ENCODE assay signal across 29 mouse cellular contexts in genomic region chr14:51324001-51324400, GRCm38 (mm10). TPM values are rescaled to one million over a fixed set of nuclear protein-coding genes. Genes with fewer than 3 reads are reported as not detected.
"Had no signal": no experiment of that assay in that cellular context is flagged by ENCODE, and none has a peak within 500 bp of the region (broad histone marks: within the 10 kb centered on the region; RNA-seq: fewer than 3 reads in every experiment).

No protein-coding gene starts in this region.

- H3K4me1 ChIP-seq: limb, embryonic 12.5 days; limb, embryonic 15.5 days; midbrain, embryonic 12.5 days; midbrain, embryonic 15.5 days; neural tube, embryonic 12.5 days; neural tube, embryonic 15.5 days; stomach, embryonic 15.5 days had no signal

- H3K36me3 ChIP-seq: limb, embryonic 12.5 days; limb, embryonic 15.5 days; midbrain, embryonic 12.5 days; midbrain, embryonic 15.5 days; neural tube, embryonic 12.5 days; neural tube, embryonic 15.5 days; stomach, embryonic 15.5 days had no signal

- DNase-seq: kidney, adult 2 months; kidney, postnatal 25 days; left cerebral cortex, postnatal 4 days; liver, postnatal 0 days; lung, embryonic 14.5 days; spleen, adult 18-20 months; thymus, adult 18-20 months; thymus, postnatal 36 days had no signal

- H3K27ac ChIP-seq: kidney, postnatal 0 days; limb, embryonic 12.5 days; limb, embryonic 15.5 days; liver, embryonic 14.5 days; macrophage; midbrain, embryonic 12.5 days; midbrain, embryonic 15.5 days; neural tube, embryonic 12.5 days; neural tube, embryonic 15.5 days; stomach, embryonic 15.5 days had no signal

- H3K9me3 ChIP-seq: limb, embryonic 15.5 days; midbrain, embryonic 15.5 days; neural tube, embryonic 12.5 days; neural tube, embryonic 15.5 days; stomach, embryonic 15.5 days had no signal

- H3K4me2 ChIP-seq: limb, embryonic 12.5 days; limb, embryonic 15.5 days; liver, embryonic 11.5 days; lung, embryonic 14.5 days; midbrain, embryonic 12.5 days; midbrain, embryonic 15.5 days; neural tube, embryonic 12.5 days; neural tube, embryonic 15.5 days; stomach, embryonic 15.5 days had no signal

- ATAC-seq: liver, postnatal 0 days; lung, postnatal 0 days; midbrain, embryonic 15.5 days had no signal

- H3K4me3 ChIP-seq: limb, embryonic 12.5 days; limb, embryonic 15.5 days; midbrain, embryonic 12.5 days; midbrain, embryonic 15.5 days; neural tube, embryonic 12.5 days; neural tube, embryonic 15.5 days; stomach, embryonic 15.5 days had no signal

- H3K9ac ChIP-seq: limb, embryonic 12.5 days; limb, embryonic 15.5 days; liver, embryonic 14.5 days; liver, postnatal 0 days; lung, embryonic 14.5 days; midbrain, embryonic 12.5 days; midbrain, embryonic 15.5 days; neural tube, embryonic 12.5 days; neural tube, embryonic 15.5 days; stomach, embryonic 15.5 days had no signal

- H3K27me3 ChIP-seq: limb, embryonic 12.5 days; limb, embryonic 15.5 days; midbrain, embryonic 12.5 days; midbrain, embryonic 15.5 days; neural tube, embryonic 12.5 days; neural tube, embryonic 15.5 days; stomach, embryonic 15.5 days had no signal

RNA-seq across cellular contexts. Expression of gene Gm7247, which starts 37.6 kb away (rescaled TPM):
- total RNA-seq: layer of hippocampus, adult 8-10 months; layer of hippocampus, postnatal 14 days; left cerebral cortex, adult 8-10 months; left cerebral cortex, postnatal 14 days; left cerebral cortex, postnatal 4 days; megakaryocyte, adult 5-6 weeks had no signal
- polyA plus RNA-seq: kidney, adult 2 months; kidney, embryonic 14.5 days; kidney, postnatal 0 days; large intestine, adult 2 months; limb, embryonic 12.5 days; limb, embryonic 15.5 days; liver, embryonic 11.5 days; liver, embryonic 14.5 days; liver, postnatal 0 days; lung, embryonic 14.5 days; lung, postnatal 0 days; macrophage; midbrain, embryonic 12.5 days; midbrain, embryonic 15.5 days; neural tube, embryonic 12.5 days; neural tube, embryonic 15.5 days; stomach, embryonic 15.5 days; testis, adult 2 months; urinary bladder, adult 2 months had no signal
